ENCODE assay signal across 29 mouse cellular contexts in the genomic region with DNA sequence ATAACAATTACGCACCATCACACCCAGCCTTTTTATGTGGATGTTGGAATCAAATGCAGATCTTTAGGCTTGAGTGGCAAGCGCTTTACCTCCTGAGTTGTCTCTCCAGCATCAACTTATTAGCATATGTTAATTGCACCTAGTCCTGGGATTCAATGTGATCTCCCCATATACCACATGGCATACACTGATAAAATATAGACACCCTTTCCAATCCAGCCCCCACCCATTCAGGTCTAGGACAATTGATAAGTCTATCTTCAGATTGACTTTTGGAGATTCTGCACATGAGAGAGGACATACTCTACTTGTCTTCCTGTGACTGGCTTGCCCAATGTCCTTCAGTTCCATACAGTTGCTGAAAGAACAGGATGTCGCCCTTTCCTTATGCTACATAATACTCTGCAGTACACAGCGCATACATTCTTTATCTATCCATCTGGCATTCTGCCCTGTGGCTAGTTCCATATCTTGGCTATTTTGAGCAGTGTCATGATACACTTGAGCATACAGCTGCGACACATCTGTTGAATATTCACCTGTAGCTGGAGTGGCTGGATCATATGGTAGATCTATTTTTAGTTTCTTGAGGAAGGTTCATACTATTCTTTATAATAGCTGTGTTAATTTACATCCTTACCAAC.
DNase-seq lines count a peak whose midpoint lies in the region; ATAC-seq and TF ChIP-seq lines count a peak whose summit lies in the region.
"Had no signal": no experiment of that assay in that cellular context is flagged by ENCODE, and none has a peak within 500 bp of the region (broad histone marks: within the 10 kb centered on the region; RNA-seq: fewer than 3 reads in every experiment).

No protein-coding gene starts in this region.

- TF ChIP-seq EP300 in lung, postnatal 0 days (IDR thresholded peaks at IDR 0.05) = no peak
- peak; percentile 72 for TF ChIP-seq EP300 in liver, postnatal 0 days (IDR thresholded peaks at IDR 0.05; ENCODE audit: low read depth)

- H3K4me2 ChIP-seq in embryonic facial prominence, embryonic 14.5 days (ENCODE audit: low read depth, low read length) = no peak overlapping the region
- H3K4me2 ChIP-seq in lung, embryonic 14.5 days = no peak overlapping the region
- H3K4me2 ChIP-seq in lung, postnatal 0 days (replicated peaks; ENCODE audit: low read depth, low read length) = no peak overlapping the region
- no peak overlapping the region for H3K4me2 ChIP-seq in liver, postnatal 0 days (ENCODE audit: low read depth, low read length)
- H3K4me2 ChIP-seq: forebrain, embryonic 13.5 days; heart, embryonic 15.5 days; hindbrain, embryonic 13.5 days; kidney, embryonic 15.5 days; limb, embryonic 13.5 days; midbrain, embryonic 12.5 days; neural tube, embryonic 12.5 days had no signal

- no peaks in the 10 kb centered on the region for H3K9me3 ChIP-seq in embryonic facial prominence, embryonic 14.5 days (ENCODE audit: control insufficient read depth, low read length)
- H3K9me3 ChIP-seq in embryonic facial prominence, embryonic 10.5 days = no peaks in the 10 kb centered on the region
- no peaks in the 10 kb centered on the region for H3K9me3 ChIP-seq in lung, embryonic 14.5 days (ENCODE audit: low read depth, low read length)
- no peaks in the 10 kb centered on the region for H3K9me3 ChIP-seq in lung, postnatal 0 days (ENCODE audit: low read length)
- H3K9me3 ChIP-seq in liver, postnatal 0 days (ENCODE audit: low read length) = no peaks in the 10 kb centered on the region
- H3K9me3 ChIP-seq in hindbrain, embryonic 10.5 days = no peaks in the 10 kb centered on the region
- H3K9me3 ChIP-seq: forebrain, embryonic 13.5 days; heart, embryonic 10.5 days; heart, embryonic 15.5 days; hindbrain, embryonic 13.5 days; kidney, embryonic 15.5 days; limb, embryonic 13.5 days; midbrain, embryonic 12.5 days; neural tube, embryonic 12.5 days had no signal

- TF ChIP-seq CTCF in lung, embryonic 14.5 days (IDR thresholded peaks at IDR 0.05; ENCODE audit: low read depth) = no peak
- no peak for TF ChIP-seq CTCF in lung, postnatal 0 days (IDR thresholded peaks at IDR 0.05)
- TF ChIP-seq CTCF in liver, postnatal 0 days (IDR thresholded peaks at IDR 0.05; ENCODE audit: low read depth) = no peak

- DNase-seq in embryonic facial prominence, embryonic 14.5 days (ENCODE audit: low spot score) = peak; percentile 22
- DNase-seq in embryonic facial prominence, embryonic 10.5 days (ENCODE audit: low spot score) = no peak
- DNase-seq in lung, embryonic 14.5 days = peak; percentile 44
- DNase-seq in lung, postnatal 0 days (ENCODE audit: low spot score) = no peak
- DNase-seq in liver, postnatal 0 days = no peak
- DNase-seq in thymus, postnatal 36 days = no peak
- DNase-seq in hindbrain, embryonic 10.5 days (ENCODE audit: low spot score) = no peak
- DNase-seq: adrenal gland, postnatal 14 days; cerebellum, adult 11 months; cerebellum, adult 9-11 months; gastrocnemius, postnatal 10 days; kidney, adult 18-20 months; kidney, postnatal 25 days; lung, adult 2 months; right cerebral cortex, postnatal 4 days; thymus, adult 18-20 months; thymus, postnatal 25 days had no signal

- no peak for ATAC-seq in embryonic facial prominence, embryonic 14.5 days (ENCODE audit: low read depth)
- no peak for ATAC-seq in lung, embryonic 14.5 days (ENCODE audit: insufficient read depth)
- ATAC-seq in lung, postnatal 0 days = no peak
- 0 out of 2 replicates have a peak, but pooled peaks have one; percentile 17 for ATAC-seq in liver, postnatal 0 days
- ATAC-seq: forebrain, embryonic 13.5 days had no signal

- H3K27ac ChIP-seq in embryonic facial prominence, embryonic 14.5 days (replicated peaks; ENCODE audit: low read depth, low read length) = no peak overlapping the region
- no peak overlapping the region for H3K27ac ChIP-seq in embryonic facial prominence, embryonic 10.5 days (replicated peaks)
- H3K27ac ChIP-seq in lung, embryonic 14.5 days (ENCODE audit: low read depth) = no peak overlapping the region
- H3K27ac ChIP-seq in lung, postnatal 0 days (ENCODE audit: low read length) = no peak overlapping the region
- H3K27ac ChIP-seq in liver, postnatal 0 days (ENCODE audit: low read depth) = no peak overlapping the region
- no peak overlapping the region for H3K27ac ChIP-seq in hindbrain, embryonic 10.5 days
- H3K27ac ChIP-seq: forebrain, embryonic 13.5 days; heart, embryonic 10.5 days; heart, embryonic 15.5 days; hindbrain, embryonic 13.5 days; kidney, embryonic 15.5 days; layer of hippocampus, adult 2 months; left cerebral cortex, adult 2 months; limb, embryonic 13.5 days; midbrain, embryonic 12.5 days; neural tube, embryonic 12.5 days; stomach, postnatal 0 days had no signal

- WGBS in embryonic facial prominence, embryonic 14.5 days = 79% methylated on average over 5 of the region's 5 CpGs
- 92% methylated on average over 5 of the region's 5 CpGs for WGBS in embryonic facial prominence, embryonic 10.5 days
- WGBS in lung, embryonic 14.5 days = 80% methylated on average over 5 of the region's 5 CpGs
- 82% methylated on average over 5 of the region's 5 CpGs for WGBS in lung, postnatal 0 days
- WGBS in liver, postnatal 0 days (ENCODE audit: insufficient replicate concordance) = 66% methylated on average over 5 of the region's 5 CpGs
- 92% methylated on average over 5 of the region's 5 CpGs for WGBS in hindbrain, embryonic 10.5 days

- no peaks in the 10 kb centered on the region for H3K27me3 ChIP-seq in embryonic facial prominence, embryonic 14.5 days (replicated peaks; ENCODE audit: control insufficient read depth, insufficient read depth, low read length)
- H3K27me3 ChIP-seq in embryonic facial prominence, embryonic 10.5 days (replicated peaks; ENCODE audit: low read depth, poor library complexity, severe bottlenecking) = no peaks in the 10 kb centered on the region
- no peaks in the 10 kb centered on the region for H3K27me3 ChIP-seq in lung, embryonic 14.5 days (ENCODE audit: insufficient read depth, low read length)
- no peaks in the 10 kb centered on the region for H3K27me3 ChIP-seq in lung, postnatal 0 days (replicated peaks; ENCODE audit: insufficient read depth, low read length)
- no peaks in the 10 kb centered on the region for H3K27me3 ChIP-seq in liver, postnatal 0 days (ENCODE audit: insufficient read depth, low read length)
- no peaks in the 10 kb centered on the region for H3K27me3 ChIP-seq in hindbrain, embryonic 10.5 days (ENCODE audit: insufficient read depth, poor library complexity, severe bottlenecking)
- H3K27me3 ChIP-seq: forebrain, embryonic 13.5 days; heart, embryonic 15.5 days; hindbrain, embryonic 13.5 days; kidney, embryonic 15.5 days; limb, embryonic 13.5 days; midbrain, embryonic 12.5 days; neural tube, embryonic 12.5 days had no signal

- H3K9ac ChIP-seq in embryonic facial prominence, embryonic 14.5 days (ENCODE audit: low read depth, low read length) = no peak overlapping the region
- no peak overlapping the region for H3K9ac ChIP-seq in lung, embryonic 14.5 days
- H3K9ac ChIP-seq in lung, postnatal 0 days (replicated peaks; ENCODE audit: low read depth) = no peak overlapping the region
- H3K9ac ChIP-seq in liver, postnatal 0 days (replicated peaks) = no peak overlapping the region
- H3K9ac ChIP-seq: forebrain, embryonic 13.5 days; heart, embryonic 15.5 days; hindbrain, embryonic 13.5 days; kidney, embryonic 15.5 days; limb, embryonic 13.5 days; midbrain, embryonic 12.5 days; neural tube, embryonic 12.5 days had no signal

- H3K4me3 ChIP-seq in embryonic facial prominence, embryonic 14.5 days (ENCODE audit: low read depth, low read length) = no peak overlapping the region
- no peak overlapping the region for H3K4me3 ChIP-seq in embryonic facial prominence, embryonic 10.5 days
- H3K4me3 ChIP-seq in lung, embryonic 14.5 days (ENCODE audit: low read depth, low read length) = no peak overlapping the region
- no peak overlapping the region for H3K4me3 ChIP-seq in lung, postnatal 0 days (ENCODE audit: low read depth, low read length)
- no peak overlapping the region for H3K4me3 ChIP-seq in liver, postnatal 0 days (ENCODE audit: low read depth, low read length)
- no peak overlapping the region for H3K4me3 ChIP-seq in hindbrain, embryonic 10.5 days
- H3K4me3 ChIP-seq: forebrain, embryonic 13.5 days; heart, embryonic 10.5 days; heart, embryonic 15.5 days; hindbrain, embryonic 13.5 days; kidney, embryonic 15.5 days; layer of hippocampus, adult 2 months; left cerebral cortex, adult 2 months; limb, embryonic 13.5 days; midbrain, embryonic 12.5 days; myocyte; neural tube, embryonic 12.5 days had no signal

- no peaks in the 10 kb centered on the region for H3K36me3 ChIP-seq in embryonic facial prominence, embryonic 14.5 days (ENCODE audit: control insufficient read depth, insufficient read depth, low read length)
- H3K36me3 ChIP-seq in embryonic facial prominence, embryonic 10.5 days (replicated peaks) = no peaks in the 10 kb centered on the region
- H3K36me3 ChIP-seq in lung, embryonic 14.5 days (ENCODE audit: insufficient read depth) = no peaks in the 10 kb centered on the region
- no peaks in the 10 kb centered on the region for H3K36me3 ChIP-seq in lung, postnatal 0 days (ENCODE audit: insufficient read depth, low read length)
- no peaks in the 10 kb centered on the region for H3K36me3 ChIP-seq in liver, postnatal 0 days (replicated peaks; ENCODE audit: insufficient read depth, low read length)
- H3K36me3 ChIP-seq in hindbrain, embryonic 10.5 days = no peaks in the 10 kb centered on the region
- H3K36me3 ChIP-seq: heart, embryonic 10.5 days; heart, embryonic 15.5 days; hindbrain, embryonic 13.5 days; kidney, embryonic 15.5 days; limb, embryonic 13.5 days; midbrain, embryonic 12.5 days; neural tube, embryonic 12.5 days had no signal

- H3K4me1 ChIP-seq in embryonic facial prominence, embryonic 14.5 days (ENCODE audit: control insufficient read depth, insufficient read depth, low read length) = peaks cover 17% of the 10 kb centered on the region
- peaks cover 18% of the 10 kb centered on the region for H3K4me1 ChIP-seq in embryonic facial prominence, embryonic 10.5 days
- peaks cover 13% of the 10 kb centered on the region for H3K4me1 ChIP-seq in lung, embryonic 14.5 days (ENCODE audit: insufficient read depth)
- H3K4me1 ChIP-seq in lung, postnatal 0 days (ENCODE audit: insufficient read depth, low read depth, low read length) = no peaks in the 10 kb centered on the region; the same call in 1 of the 2 replicates
- H3K4me1 ChIP-seq in liver, postnatal 0 days (ENCODE audit: insufficient read depth) = peaks cover 9% of the 10 kb centered on the region; the same call in 1 of the 2 replicates
- peaks cover 13% of the 10 kb centered on the region for H3K4me1 ChIP-seq in hindbrain, embryonic 10.5 days (replicated peaks)
- H3K4me1 ChIP-seq: forebrain, embryonic 13.5 days; midbrain, embryonic 12.5 days; neural tube, embryonic 12.5 days had no signal

Comparison
In these comparisons a context has a peak if more than half of its experiments do, and no peak if none do; other contexts are left out.
1. DNase-seq: peak in embryonic facial prominence, embryonic 14.5 days (single experiment) and lung, embryonic 14.5 days (single experiment); none in embryonic facial prominence, embryonic 10.5 days (single experiment), lung, postnatal 0 days (single experiment), liver, postnatal 0 days (single experiment), thymus, postnatal 36 days (0 of 2) and hindbrain, embryonic 10.5 days (single experiment).